Mouse (Mus musculus): ENCODE results near the gene Gm21761.
"Not testable (repeated sequence)": the region's sequence is repeated elsewhere in the genome, so short reads cannot be mapped to it uniquely, and the experiment has no call there.

The Gm21761 gene

GRCm38 (mm10) chr13:119929172-119929571, at the start of gene Gm21761:
Gene Gm21761, minus strand, starts transcription at chr13:119929272.
- DNase-seq (ENCODE audit: low spot score), result not testable (repeated sequence)

- not testable (repeated sequence) for DNase-seq (ENCODE audit: low spot score)
Observed at GRCm38 (mm10) chr13:119969163-119969562, 40.1 kb upstream of the Gm21761 start.

GRCm38 (mm10) chr13:119968193-119968592, 39.1 kb upstream of the Gm21761 start:
- not testable (repeated sequence) for DNase-seq (ENCODE audit: low spot score)

- DNase-seq (ENCODE audit: low spot score), result peak; percentile 8
Observed at GRCm38 (mm10) chr13:119965968-119966367, 36.9 kb upstream of the Gm21761 start.

- not testable (repeated sequence) for DNase-seq (ENCODE audit: low spot score)
Observed at GRCm38 (mm10) chr13:119965302-119965952, 36.4 kb upstream of the Gm21761 start.

- not testable (repeated sequence) for DNase-seq (ENCODE audit: low spot score)
Observed at GRCm38 (mm10) chr13:119962856-119963255, 33.8 kb upstream of the Gm21761 start.

GRCm38 (mm10) chr13:119955567-119955966, 26.5 kb upstream of the Gm21761 start:
- DNase-seq (ENCODE audit: low spot score), result not testable (repeated sequence)

GRCm38 (mm10) chr13:119955089-119955488, 26.0 kb upstream of the Gm21761 start:
- DNase-seq (ENCODE audit: low spot score), result not testable (repeated sequence)

- not testable (repeated sequence) for DNase-seq (ENCODE audit: low spot score)
Observed at GRCm38 (mm10) chr13:119950706-119951105, 21.6 kb upstream of the Gm21761 start, which contains the start of gene B020031M17Rik. Gene B020031M17Rik, minus strand, starts transcription at chr13:119950806.

GRCm38 (mm10) chr13:119924597-119925340, 4.3 kb downstream of the Gm21761 start:
- DNase-seq (ENCODE audit: low spot score), result not testable (repeated sequence)

GRCm38 (mm10) chr13:119916966-119917722, 11.9 kb downstream of the Gm21761 start:
- not testable (repeated sequence) for DNase-seq (ENCODE audit: low spot score)

GRCm38 (mm10) chr13:119916449-119916848, 12.6 kb downstream of the Gm21761 start:
- DNase-seq (ENCODE audit: low spot score), result not testable (repeated sequence)

- DNase-seq (ENCODE audit: low spot score), result not testable (repeated sequence)
Observed at GRCm38 (mm10) chr13:119898549-119898948, 30.5 kb downstream of the Gm21761 start.

GRCm38 (mm10) chr13:119894685-119895084, 34.4 kb downstream of the Gm21761 start, which contains the start of gene Tcstv1:
Gene Tcstv1, minus strand, starts transcription at chr13:119894785.
- not testable (repeated sequence) for DNase-seq (ENCODE audit: low spot score)

GRCm38 (mm10) chr13:119886896-119887295, 42.2 kb downstream of the Gm21761 start:
- not testable (repeated sequence) for DNase-seq (ENCODE audit: low spot score)

- not testable (repeated sequence) for DNase-seq (ENCODE audit: low spot score)
Observed at GRCm38 (mm10) chr13:119864395-119864999, 64.6 kb downstream of the Gm21761 start.

GRCm38 (mm10) chr13:119862399-119862798, 66.7 kb downstream of the Gm21761 start:
- not testable (repeated sequence) for DNase-seq (ENCODE audit: low spot score)
